Mouse (Mus musculus) neural tube, embryonic 13.5 days (tissue): ENCODE measurements at regions not wholly inside any gene's neighbourhood (a gene's known extent, or its start where the extent isn't known, plus 50 kb on each side); places are given as distances from the start of the nearest gene placed in this dataset.

ENCODE experiments used
- ATAC-seq: fragments of 200-750 bp; cut with Nextera tagmentation; 2 replicates; pipeline ENCODE4 v1.8.0; 2017; ENCODE audit warnings: low read depth, mild to moderate bottlenecking, moderate TSS enrichment, moderate library complexity
- H3K27ac ChIP-seq: fragments of 300-500 bp; sonication (generic); replicated peaks from 2 replicates; pipeline ENCODE4 v1.5.1; 2015; ENCODE audit warnings: moderate library complexity, mild to moderate bottlenecking, inconsistent platforms
- H3K27me3 ChIP-seq: fragments of 300-500 bp; sonication (generic); 2 replicates; pipeline ENCODE4 v1.6.1; 2015; ENCODE audit warnings: mild to moderate bottlenecking, inconsistent platforms
- H3K36me3 ChIP-seq: fragments of 300-500 bp; sonication (generic); 2 replicates; pipeline ENCODE4 v1.6.1; 2015; ENCODE audit warnings: mild to moderate bottlenecking, inconsistent platforms
- H3K4me1 ChIP-seq: fragments of 300-500 bp; sonication (generic); replicated peaks from 2 replicates; pipeline ENCODE4 v1.6.1; 2015; ENCODE audit warnings: inconsistent platforms
- H3K4me2 ChIP-seq: fragments of 300-500 bp; sonication (generic); 2 replicates; pipeline ENCODE4 v1.6.1; 2015; ENCODE audit warnings: inconsistent platforms, mild to moderate bottlenecking, moderate library complexity
- H3K4me3 ChIP-seq: fragments of 300-500 bp; sonication (generic); 2 replicates; pipeline ENCODE4 v1.5.1; 2015; ENCODE audit warnings: mild to moderate bottlenecking, inconsistent platforms
- H3K9ac ChIP-seq: fragments of 300-500 bp; sonication (generic); 2 replicates; pipeline ENCODE4 v1.6.1; 2015; ENCODE audit warnings: moderate library complexity, mild to moderate bottlenecking, inconsistent platforms
- H3K9me3 ChIP-seq: fragments of 300-500 bp; sonication (generic); 2 replicates; pipeline ENCODE4 v1.6.1; 2016; ENCODE audit warnings: inconsistent platforms
- WGBS: fragments of 180-500 bp; shearing (Covaris S2); methylation state at CpG from one replicate; pipeline ENCODE4 v1.1.7; 2015; 5-methylcytosine and 5-hydroxymethylcytosine counted together

- Histone ChIP-seq H3K9me3 (no peaks in the 10 kb centered on the region), H3K36me3 (no peaks in the 10 kb centered on the region), H3K4me2 (no peak overlapping the region), H3K4me3 (no peak overlapping the region), H3K4me1 (no peaks in the 10 kb centered on the region; the same call in 1 of the 2 replicates), H3K9ac (no peak overlapping the region), H3K27me3 (no peaks in the 10 kb centered on the region), H3K27ac (no peak overlapping the region)
- WGBS, result 11% methylated on average over 1 of the region's 1 CpGs
- no peak for ATAC-seq
Measured at GRCm38 (mm10) chr1:72076341-72076740, 135.8 kb downstream of the Mreg start.

- Histone ChIP-seq H3K4me3 (no peak overlapping the region), H3K27me3 (no peaks in the 10 kb centered on the region), H3K36me3 (no peaks in the 10 kb centered on the region), H3K27ac (no peak overlapping the region), H3K4me1 (no peaks in the 10 kb centered on the region; the same call in 1 of the 2 replicates), H3K9ac (no peak overlapping the region), H3K4me2 (no peak overlapping the region), H3K9me3 (no peaks in the 10 kb centered on the region)
- no peak for ATAC-seq
- WGBS, result 84% methylated on average over 2 of the region's 2 CpGs
Measured at GRCm38 (mm10) chr1:72075464-72075863, 136.6 kb downstream of the Mreg start.

- H3K9ac ChIP-seq, result no peak overlapping the region
- H3K9me3 ChIP-seq, result no peaks in the 10 kb centered on the region
- no peaks in the 10 kb centered on the region for H3K27me3 ChIP-seq
- no peak for ATAC-seq
- H3K27ac ChIP-seq, result peak overlapping the region; percentile 34; the same call in 1 of the 2 replicates
- 56% methylated on average over 4 of the region's 4 CpGs for WGBS
- no peak overlapping the region for H3K4me3 ChIP-seq
- no peak overlapping the region for H3K4me2 ChIP-seq
- no peaks in the 10 kb centered on the region; the same call in 1 of the 2 replicates for H3K4me1 ChIP-seq
- no peaks in the 10 kb centered on the region for H3K36me3 ChIP-seq
Measured at GRCm38 (mm10) chr1:72073245-72073644, 138.9 kb downstream of the Mreg start.

- Histone ChIP-seq H3K36me3 (no peaks in the 10 kb centered on the region), H3K9ac (no peak overlapping the region), H3K4me3 (no peak overlapping the region), H3K27ac (no peak overlapping the region), H3K4me2 (no peak overlapping the region), H3K9me3 (no peaks in the 10 kb centered on the region), H3K4me1 (peaks cover 2% of the 10 kb centered on the region; the same call in 1 of the 2 replicates), H3K27me3 (no peaks in the 10 kb centered on the region)
- no peak for ATAC-seq
- WGBS, result 78% methylated on average over 5 of the region's 5 CpGs
Measured at GRCm38 (mm10) chr1:72070489-72070888, 141.6 kb downstream of the Mreg start.

GRCm38 (mm10) chr1:72069056-72069455 is 143.1 kb downstream of the Mreg start:
- WGBS, result 72% methylated on average over 4 of the region's 4 CpGs
- H3K36me3 ChIP-seq, result no peaks in the 10 kb centered on the region
- H3K9me3 ChIP-seq, result no peaks in the 10 kb centered on the region
- no peak overlapping the region for H3K4me2 ChIP-seq
- no peak overlapping the region for H3K9ac ChIP-seq
- no peak overlapping the region for H3K27ac ChIP-seq
- no peak overlapping the region for H3K4me3 ChIP-seq
- peaks cover 8% of the 10 kb centered on the region for H3K4me1 ChIP-seq
- ATAC-seq, result no peak
- H3K27me3 ChIP-seq, result no peaks in the 10 kb centered on the region

- no peaks in the 10 kb centered on the region for H3K9me3 ChIP-seq
- peak overlapping the region; percentile 12; the same call in 1 of the 2 replicates for H3K9ac ChIP-seq
- no peak for ATAC-seq
- no peak overlapping the region for H3K4me3 ChIP-seq
- no peak overlapping the region for H3K27ac ChIP-seq
- H3K4me1 ChIP-seq, result peaks cover 25% of the 10 kb centered on the region
- 64% methylated on average over 13 of the region's 13 CpGs for WGBS
- 0 out of 2 replicates have a peak overlapping the region, but pooled peaks have one; percentile 4 for H3K4me2 ChIP-seq
- H3K27me3 ChIP-seq, result no peaks in the 10 kb centered on the region
- H3K36me3 ChIP-seq, result no peaks in the 10 kb centered on the region
Measured at GRCm38 (mm10) chr1:72065090-72065489, 147.0 kb downstream of the Mreg start.

- ATAC-seq, result no peak
Measured at GRCm38 (mm10) chr1:72060393-72060792, 151.7 kb downstream of the Mreg start.

GRCm38 (mm10) chr1:72058045-72058703 is 153.9 kb downstream of the Mreg start:
- Histone ChIP-seq H3K9ac (no peak overlapping the region), H3K27ac (no peak overlapping the region), H3K4me3 (no peak overlapping the region), H3K4me2 (no peak overlapping the region), H3K27me3 (no peaks in the 10 kb centered on the region), H3K9me3 (no peaks in the 10 kb centered on the region), H3K36me3 (no peaks in the 10 kb centered on the region), H3K4me1 (peaks cover 9% of the 10 kb centered on the region; the same call in 1 of the 2 replicates)
- WGBS, result 82% methylated on average over 7 of the region's 7 CpGs
- no peak for ATAC-seq

More at GRCm38 (mm10) chr1:72060393-72060792, 151.7 kb downstream of the Mreg start:
- peaks cover 23% of the 10 kb centered on the region for H3K4me1 ChIP-seq
- no peak overlapping the region for H3K9ac ChIP-seq
- WGBS, result 54% methylated on average over 5 of the region's 5 CpGs
- no peaks in the 10 kb centered on the region for H3K27me3 ChIP-seq
- no peaks in the 10 kb centered on the region for H3K36me3 ChIP-seq
- H3K9me3 ChIP-seq, result no peaks in the 10 kb centered on the region
- H3K4me2 ChIP-seq, result no peak overlapping the region
- no peak overlapping the region for H3K4me3 ChIP-seq
- no peak overlapping the region for H3K27ac ChIP-seq

- Histone ChIP-seq H3K4me3 (no peak overlapping the region), H3K9me3 (no peaks in the 10 kb centered on the region), H3K27me3 (no peaks in the 10 kb centered on the region), H3K4me2 (no peak overlapping the region), H3K4me1 (no peaks in the 10 kb centered on the region), H3K9ac (no peak overlapping the region), H3K36me3 (no peaks in the 10 kb centered on the region), H3K27ac (no peak overlapping the region)
- no peak for ATAC-seq
- 89% methylated on average over 1 of the region's 1 CpGs for WGBS
Measured at GRCm38 (mm10) chr1:72054541-72054940, 157.6 kb downstream of the Mreg start.

- Histone ChIP-seq H3K4me1 (no peaks in the 10 kb centered on the region), H3K9ac (no peak overlapping the region)
- WGBS, result 93% methylated on average over 3 of the region's 3 CpGs
Measured at GRCm38 (mm10) chr1:72050858-72051257, 161.2 kb downstream of the Mreg start.

GRCm38 (mm10) chr1:72046072-72046471 is 166.0 kb downstream of the Mreg start:
- Histone ChIP-seq H3K27ac (no peak overlapping the region), H3K9me3 (no peaks in the 10 kb centered on the region), H3K4me2 (no peak overlapping the region), H3K36me3 (no peaks in the 10 kb centered on the region), H3K27me3 (no peaks in the 10 kb centered on the region), H3K9ac (no peak overlapping the region), H3K4me3 (no peak overlapping the region), H3K4me1 (no peaks in the 10 kb centered on the region)
- 86% methylated on average over 2 of the region's 2 CpGs for WGBS
- ATAC-seq, result no peak

More at GRCm38 (mm10) chr1:72050858-72051257, 161.2 kb downstream of the Mreg start:
- no peak overlapping the region for H3K27ac ChIP-seq
- no peak for ATAC-seq
- no peaks in the 10 kb centered on the region for H3K36me3 ChIP-seq
- no peak overlapping the region for H3K4me2 ChIP-seq
- H3K4me3 ChIP-seq, result no peak overlapping the region
- H3K27me3 ChIP-seq, result no peaks in the 10 kb centered on the region
- no peaks in the 10 kb centered on the region for H3K9me3 ChIP-seq

- Histone ChIP-seq H3K27me3 (no peaks in the 10 kb centered on the region), H3K4me2 (no peak overlapping the region), H3K4me1 (peaks cover 3% of the 10 kb centered on the region; the same call in 1 of the 2 replicates), H3K36me3 (no peaks in the 10 kb centered on the region), H3K9ac (no peak overlapping the region), H3K9me3 (no peaks in the 10 kb centered on the region), H3K27ac (no peak overlapping the region), H3K4me3 (no peak overlapping the region)
- 72% methylated on average over 9 of the region's 9 CpGs for WGBS
- ATAC-seq, result no peak
Measured at GRCm38 (mm10) chr1:72038518-72038917, 173.6 kb downstream of the Mreg start.

GRCm38 (mm10) chr1:72036600-72036999 is 175.5 kb downstream of the Mreg start:
- Histone ChIP-seq H3K27me3 (no peaks in the 10 kb centered on the region), H3K4me2 (no peak overlapping the region), H3K36me3 (no peaks in the 10 kb centered on the region), H3K4me1 (peaks cover 3% of the 10 kb centered on the region; the same call in 1 of the 2 replicates), H3K4me3 (no peak overlapping the region), H3K9ac (no peak overlapping the region), H3K9me3 (no peaks in the 10 kb centered on the region), H3K27ac (no peak overlapping the region)
- WGBS, result 75% methylated on average over 5 of the region's 5 CpGs
- ATAC-seq, result no peak
